Mouse (Mus musculus) monocyte, adult 59 days (primary cell): ENCODE data around the gene Cblb. TPM values are rescaled to one million over a fixed set of nuclear protein-coding genes. Genes with fewer than 3 reads are reported as not detected.

Source experiments
- total RNA-seq, 2 experiments: library from RNA; stranded (reverse); gene quantifications; one replicate each; pipeline ENCODE4 v1.2.4; 2023

The Cblb gene
- 10 to 100 TPM; 80.7 to 84.7 TPM for total RNA-seq

DNA sequence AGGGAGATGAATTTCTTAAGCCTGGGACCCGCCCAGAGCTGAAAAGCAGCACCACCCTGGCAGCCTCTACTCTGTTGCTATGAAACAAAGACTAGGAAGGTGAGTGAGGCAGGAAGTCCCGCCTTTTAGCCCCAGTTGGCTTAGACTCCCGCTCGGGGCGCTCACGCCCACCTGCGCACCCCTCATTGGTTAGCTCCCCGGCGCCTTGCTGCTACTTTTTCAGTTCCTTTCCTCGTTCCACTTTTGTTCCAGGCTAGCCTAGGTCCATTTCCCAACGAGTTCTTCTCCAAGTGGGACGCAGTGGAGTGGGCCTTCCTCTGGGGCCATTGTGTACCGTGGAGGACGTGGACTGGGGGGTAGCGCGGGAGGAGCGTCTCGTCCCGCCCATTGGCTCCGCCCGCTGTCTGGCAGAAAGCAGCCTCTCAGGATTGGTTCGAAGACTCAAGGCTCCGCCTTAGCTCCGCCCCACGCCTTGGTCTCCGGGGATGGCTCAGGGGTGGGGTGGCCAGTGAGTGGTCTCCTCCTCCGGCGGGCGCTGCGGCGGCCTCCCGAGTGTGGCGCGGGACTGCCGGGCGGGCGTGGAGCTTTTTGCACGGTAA is at the start of gene Cblb:
Gene Cblb, plus strand, starts transcription at position 135 of the 599 bp plus-strand sequence.

